Mouse (Mus musculus) kidney, postnatal 10 days (tissue): Measurements from ENCODE around the gene Ankrd33.
"Not testable (repeated sequence)": the region's sequence is repeated elsewhere in the genome, so short reads cannot be mapped to it uniquely, and the experiment has no call there.

Experiments
- DNase-seq: peaks from one replicate; pipeline ENCODE4 v3.0.0; 2021; ENCODE audit warnings: mixed read lengths

Ankrd33 gene

GRCm38 (mm10) chr15:101086956-101087355 is 28.6 kb upstream of the Ankrd33 start:
- DNase-seq, result peak; percentile 63

- DNase-seq, result no peak
These were observed 27.3 kb upstream of the Ankrd33 start for GRCm38 (mm10) chr15:101088291-101088690.

GRCm38 (mm10) chr15:101091551-101091950 is 24.0 kb upstream of the Ankrd33 start:
- no peak for DNase-seq

- DNase-seq, result peak; percentile 52
These were observed 23.3 kb upstream of the Ankrd33 start for GRCm38 (mm10) chr15:101092121-101092828.

GRCm38 (mm10) chr15:101092829-101093648 is 22.5 kb upstream of the Ankrd33 start:
- DNase-seq, result peak; percentile 84

GRCm38 (mm10) chr15:101093988-101094387 is 21.6 kb upstream of the Ankrd33 start:
- no peak for DNase-seq

- DNase-seq, result no peak
These were observed 20.6 kb upstream of the Ankrd33 start for GRCm38 (mm10) chr15:101094979-101095378.

- DNase-seq, result no peak
These were observed 20.2 kb upstream of the Ankrd33 start for GRCm38 (mm10) chr15:101095392-101095791.

GRCm38 (mm10) chr15:101097985-101098651 is 17.4 kb upstream of the Ankrd33 start:
- DNase-seq, result peak; percentile 71

- DNase-seq, result no peak
These were observed 14.6 kb upstream of the Ankrd33 start for GRCm38 (mm10) chr15:101100996-101101395.

GRCm38 (mm10) chr15:101103605-101104304 is 11.8 kb upstream of the Ankrd33 start:
- DNase-seq, result no peak

GRCm38 (mm10) chr15:101105496-101105994 is 10.0 kb upstream of the Ankrd33 start:
- peak; percentile 91 for DNase-seq

- no peak for DNase-seq
These were observed 9.5 kb upstream of the Ankrd33 start for GRCm38 (mm10) chr15:101106011-101106410.

GRCm38 (mm10) chr15:101107906-101108671 is 7.5 kb upstream of the Ankrd33 start:
- no peak for DNase-seq

GRCm38 (mm10) chr15:101113176-101113575 is 2.4 kb upstream of the Ankrd33 start:
- DNase-seq, result peak; percentile 51

GRCm38 (mm10) chr15:101113778-101114177 is 1.8 kb upstream of the Ankrd33 start:
- DNase-seq, result not testable (repeated sequence)

GRCm38 (mm10) chr15:101118399-101119125 is 3.0 kb downstream of the Ankrd33 start:
- DNase-seq, result no peak

- DNase-seq, result no peak
These were observed 6.1 kb downstream of the Ankrd33 start for GRCm38 (mm10) chr15:101121411-101122289.

GRCm38 (mm10) chr15:101122290-101122589 is 6.7 kb downstream of the Ankrd33 start:
- DNase-seq, result peak; percentile 55

- peak; percentile 63 for DNase-seq
These were observed 7.6 kb downstream of the Ankrd33 start for GRCm38 (mm10) chr15:101123202-101123601.
